Comparison of ENCODE assay signal across 12 mouse cellular contexts in the genomic region with DNA sequence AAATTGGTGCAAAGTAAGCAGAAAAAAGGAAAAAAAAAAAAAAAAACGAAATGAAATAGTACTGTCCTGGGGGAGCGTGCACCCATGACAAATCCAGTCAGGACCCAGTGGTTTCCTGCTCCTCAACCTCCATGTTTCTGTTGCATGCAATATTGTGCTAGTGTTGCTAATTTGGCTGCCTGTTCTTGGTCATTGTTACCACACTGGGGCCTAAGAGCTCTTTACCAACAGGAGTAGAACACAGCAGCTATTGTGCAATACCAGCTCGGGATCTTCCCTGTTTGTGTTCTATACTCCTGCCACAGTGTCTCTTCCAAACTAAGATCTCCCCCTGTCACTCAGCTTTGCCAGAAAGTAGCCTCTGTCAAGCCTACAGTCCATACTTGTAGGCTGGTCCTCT. TPM values are rescaled to one million over a fixed set of nuclear protein-coding genes. Genes with fewer than 3 reads are reported as not detected.
DNase-seq lines count a peak whose midpoint lies in the region; ATAC-seq and TF ChIP-seq lines count a peak whose summit lies in the region.
"Had no signal": no experiment of that assay in that cellular context is flagged by ENCODE, and none has a peak within 500 bp of the region (broad histone marks: within the 10 kb centered on the region; RNA-seq: fewer than 3 reads in every experiment).

No protein-coding gene starts in this region.

- no peaks in the 10 kb centered on the region for H3K27me3 ChIP-seq in heart, embryonic 15.5 days
- no peaks in the 10 kb centered on the region for H3K27me3 ChIP-seq in liver, embryonic 15.5 days
- no peaks in the 10 kb centered on the region for H3K27me3 ChIP-seq in small intestine, adult 2 months (ENCODE audit: control insufficient read depth, insufficient read depth, low read length)
- H3K27me3 ChIP-seq: limb, embryonic 12.5 days had no signal

- no peak for DNase-seq in heart, postnatal 14 days
- DNase-seq in lung, adult 18-20 months: peak; percentile 30 to 47
- DNase-seq in lung, postnatal 14 days: no peak
- DNase-seq in urinary bladder, adult 18-20 months (ENCODE audit: low spot score in 2 of 2): no peak
- no peak for DNase-seq in ovary, postnatal 10 days (ENCODE audit: low spot score)
- DNase-seq: gastrocnemius, postnatal 36 days had no signal

- no peak for TF ChIP-seq CTCF in small intestine, adult 2 months (IDR thresholded peaks at IDR 0.05; ENCODE audit: extremely low read depth, insufficient read length, insufficient replicate concordance, low read depth, low read length)

- no peaks in the 10 kb centered on the region for H3K9me3 ChIP-seq in heart, embryonic 15.5 days (replicated peaks)
- no peaks in the 10 kb centered on the region for H3K9me3 ChIP-seq in liver, embryonic 15.5 days (replicated peaks)
- H3K9me3 ChIP-seq: forebrain, embryonic 10.5 days; limb, embryonic 12.5 days had no signal

- no peak overlapping the region for H3K9ac ChIP-seq in heart, embryonic 15.5 days
- H3K9ac ChIP-seq in liver, embryonic 15.5 days: no peak overlapping the region
- H3K9ac ChIP-seq: limb, embryonic 12.5 days had no signal

- TF ChIP-seq POLR2A in small intestine, adult 2 months (IDR thresholded peaks at IDR 0.05; ENCODE audit: low read depth, low read length): no peak

- H3K4me2 ChIP-seq in heart, embryonic 15.5 days: no peak overlapping the region
- H3K4me2 ChIP-seq in liver, embryonic 15.5 days: no peak overlapping the region
- H3K4me2 ChIP-seq: limb, embryonic 12.5 days had no signal

- intact Hi-C loops in heart, postnatal 14 days (cut with DNase I): no loop called here

- no peak for ATAC-seq in heart, embryonic 15.5 days (replicated peaks; ENCODE audit: insufficient number of reproducible peaks, insufficient read depth, low FRiP score, low read depth)
- 0 out of 2 replicates have a peak, but pooled peaks have one; percentile 40 for ATAC-seq in liver, embryonic 15.5 days (ENCODE audit: insufficient read depth)
- ATAC-seq: hindbrain, embryonic 16.5 days had no signal

- H3K27ac ChIP-seq in heart, embryonic 15.5 days: peak overlapping the region; percentile 35
- no peak overlapping the region; the same call in 1 of the 2 replicates for H3K27ac ChIP-seq in liver, embryonic 15.5 days (replicated peaks)
- H3K27ac ChIP-seq in small intestine, adult 2 months (ENCODE audit: insufficient read depth, low read depth, low read length): peak overlapping the region; percentile 84
- H3K27ac ChIP-seq: forebrain, embryonic 10.5 days; limb, embryonic 12.5 days had no signal

- no peaks in the 10 kb centered on the region; the same call in 1 of the 2 replicates for H3K4me1 ChIP-seq in heart, embryonic 15.5 days (replicated peaks)
- H3K4me1 ChIP-seq in liver, embryonic 15.5 days (replicated peaks): peaks cover 13% of the 10 kb centered on the region
- H3K4me1 ChIP-seq in small intestine, adult 2 months (ENCODE audit: control insufficient read depth, insufficient read depth, insufficient read length, low read length): peaks cover 14% of the 10 kb centered on the region; the same call in 1 of the 2 replicates
- H3K4me1 ChIP-seq: limb, embryonic 12.5 days had no signal

- H3K4me3 ChIP-seq in heart, embryonic 15.5 days: no peak overlapping the region
- H3K4me3 ChIP-seq in liver, embryonic 15.5 days (replicated peaks): no peak overlapping the region
- no peak overlapping the region for H3K4me3 ChIP-seq in small intestine, adult 2 months (ENCODE audit: low read depth, low read length)
- H3K4me3 ChIP-seq: forebrain, embryonic 10.5 days; limb, embryonic 12.5 days had no signal

- 70% methylated on average over 3 of the region's 3 CpGs for WGBS in heart, embryonic 15.5 days
- WGBS in liver, embryonic 15.5 days (ENCODE audit: insufficient replicate concordance): 48% methylated on average over 3 of the region's 3 CpGs
- 48% methylated on average over 3 of the region's 3 CpGs for WGBS in small intestine, adult 2 months

- H3K36me3 ChIP-seq in heart, embryonic 15.5 days: no peaks in the 10 kb centered on the region
- H3K36me3 ChIP-seq in liver, embryonic 15.5 days (replicated peaks): no peaks in the 10 kb centered on the region
- H3K36me3 ChIP-seq in small intestine, adult 2 months (ENCODE audit: control insufficient read depth, insufficient read depth, low read length): no peaks in the 10 kb centered on the region
- H3K36me3 ChIP-seq: forebrain, embryonic 10.5 days; limb, embryonic 12.5 days had no signal

RNA-seq across cellular contexts. Expression of a gene that starts 9.7 kb away (rescaled TPM):
- polyA plus RNA-seq in heart, embryonic 15.5 days (2015; fragmentation: Nextera tagmentation; extraction: Ambion mirVana): 98.4 and 102 TPM in 2 replicates
- total RNA-seq in heart, postnatal 14 days (2021): 10 to 100 TPM; 87.4 to 88.3 TPM
- polyA plus RNA-seq in liver, embryonic 15.5 days (2015; fragmentation: Nextera tagmentation; extraction: Ambion mirVana): 40.4 and 42.0 TPM in 2 replicates
- polyA plus RNA-seq in small intestine, adult 2 months (2012; rRNA removed): 21.7 and 33.1 TPM in 2 replicates

Comparison
In these comparisons a context has a peak if more than half of its experiments do, and no peak if none do; other contexts are left out.
1. DNase-seq: peak in lung, adult 18-20 months (2 of 2); none in heart, postnatal 14 days (0 of 2), lung, postnatal 14 days (single experiment), urinary bladder, adult 18-20 months (0 of 2) and ovary, postnatal 10 days (single experiment).